Mouse (Mus musculus) CH12.LX (cell line): Measurements from ENCODE around the gene Slc9a8.

Source experiments
- CTCF ChIP-seq, 2 experiments: IDR thresholded peaks in 1 of 2; conservative IDR thresholded peaks in 1 of 2; 2 replicates each; pipeline ENCODE4 v1.5.1; 2011 to 2012; ENCODE audit warnings: low read depth in 2 of 2, low read length in 2 of 2, improper control_type of control experiment in 1 of 2, inconsistent platforms in 1 of 2, mild to moderate bottlenecking in 1 of 2, moderate library complexity in 1 of 2
- GABPA ChIP-seq: IDR thresholded peaks from 2 replicates; pipeline ENCODE4 v1.6.1; 2012; ENCODE audit warnings: low read depth, low read length, improper control_type of control experiment, inconsistent platforms; ENCODE audit not compliant: insufficient replicate concordance
- MAFK ChIP-seq: IDR thresholded peaks from 2 replicates; pipeline ENCODE4 v1.6.1; 2011; ENCODE audit warnings: low read length, improper control_type of control experiment; ENCODE audit not compliant: insufficient replicate concordance
- MAZ ChIP-seq: IDR thresholded peaks from 2 replicates; pipeline ENCODE4 v1.6.1; 2012; ENCODE audit warnings: low read depth, mild to moderate bottlenecking, inconsistent platforms, low read length, improper control_type of control experiment, moderate library complexity
- MYC ChIP-seq: IDR thresholded peaks from 2 replicates; pipeline ENCODE4 v1.6.1; 2011; ENCODE audit warnings: low read depth, mild to moderate bottlenecking, improper control_type of control experiment, low read length
- POLR2A ChIP-seq: IDR thresholded peaks from 2 replicates; pipeline ENCODE4 v1.6.1; 2011; ENCODE audit warnings: low read depth, mild to moderate bottlenecking, improper control_type of control experiment, low read length
- SMC3 ChIP-seq: IDR thresholded peaks from 2 replicates; pipeline ENCODE4 v1.6.1; 2011; ENCODE audit warnings: low read depth, low read length, improper control_type of control experiment
- USF1 ChIP-seq: IDR thresholded peaks from 2 replicates; pipeline ENCODE4 v1.6.1; 2014; ENCODE audit warnings: low read depth, mild to moderate bottlenecking, inconsistent platforms, low read length, improper control_type of control experiment

DNA sequence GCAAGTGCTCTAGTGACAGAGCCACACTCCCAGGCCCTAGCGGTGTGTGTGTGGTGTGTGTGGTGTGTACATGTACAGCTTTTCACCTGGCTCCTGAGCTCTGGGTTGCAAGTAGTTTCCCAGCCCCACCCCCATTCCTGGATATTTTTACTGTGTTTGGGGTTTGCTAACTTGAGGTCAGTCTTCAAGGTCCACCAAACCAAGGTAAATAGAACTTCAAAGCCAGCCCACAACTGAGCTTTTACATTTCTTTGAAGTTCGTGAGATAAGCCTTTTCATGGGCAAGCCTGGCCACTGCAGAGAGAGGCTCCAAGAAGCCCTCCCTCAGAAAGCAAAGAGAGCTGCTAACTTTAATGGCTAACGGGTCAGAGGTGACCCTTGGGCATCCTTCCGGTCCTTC is 42.5 kb upstream of the Slc9a8 start:
- TF ChIP-seq CTCF (conservative IDR thresholded peaks at IDR 0.05 in 1 of 2, IDR thresholded peaks at IDR 0.05 in 1 of 2; ENCODE audit: low read depth in 2 of 2, low read length in 2 of 2): no peak
- no peak for TF ChIP-seq SMC3
- TF ChIP-seq POLR2A: no peak
- no peak for TF ChIP-seq MYC
- no peak for TF ChIP-seq MAFK
- TF ChIP-seq GABPA: no peak
- no peak for TF ChIP-seq MAZ
- TF ChIP-seq USF1: no peak
